Mouse (Mus musculus) cerebellum, adult (tissue): Measurements from ENCODE around the gene Gpr87.

Source experiments
- ATAC-seq: cut with Nextera tagmentation; 2 replicates; pipeline ENCODE4 v1.9.2; 2017; ENCODE audit warnings: mild to moderate bottlenecking, moderate library complexity, mixed read lengths; ENCODE audit not compliant: insufficient number of reproducible peaks, low FRiP score, low TSS enrichment

Gene Gpr87

DNA sequence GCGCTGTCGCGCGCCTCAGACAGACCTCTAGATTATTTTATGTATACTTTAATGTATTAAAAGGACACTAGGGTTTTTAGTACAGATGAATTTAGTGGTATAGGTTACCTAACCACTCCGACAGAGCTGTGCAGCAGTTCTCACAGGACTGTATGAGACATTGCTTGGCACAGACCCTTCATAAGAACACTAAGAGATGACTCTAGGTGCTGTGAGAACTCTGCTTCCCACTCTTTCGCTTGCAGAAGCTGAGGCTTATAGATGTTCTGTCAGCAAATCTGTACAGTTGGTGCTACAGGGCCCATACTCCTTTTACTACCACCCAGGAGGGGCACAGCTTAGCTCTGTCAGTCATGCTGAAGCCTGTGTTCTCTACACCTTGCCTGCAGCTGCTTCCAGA is 3.2 kb downstream of the Gpr87 start:
- no peak for ATAC-seq

DNA sequence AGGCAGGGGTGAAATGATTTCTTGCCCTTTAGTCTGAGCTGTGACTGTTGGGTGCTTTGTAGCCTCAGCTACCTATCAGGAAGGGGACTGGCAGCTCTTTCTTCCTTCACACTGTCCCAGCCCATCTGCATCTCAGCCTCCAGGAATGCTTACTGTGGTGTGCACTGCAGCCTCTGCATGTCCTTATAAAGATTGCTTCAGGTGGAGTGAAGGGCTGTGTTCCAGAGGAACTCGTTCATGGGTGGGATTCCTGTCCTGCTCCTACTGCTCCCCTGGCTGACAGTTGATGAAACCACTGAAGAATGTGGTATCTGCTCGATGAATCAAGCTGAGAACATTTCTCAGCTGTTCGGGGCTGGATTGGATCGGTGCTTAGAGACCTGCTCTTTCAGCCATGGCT is 7.6 kb downstream of the Gpr87 start:
- ATAC-seq, result no peak

GRCm38 (mm10) chr3:59185662-59186061 is 9.2 kb downstream of the Gpr87 start:
- ATAC-seq, result no peak

DNA sequence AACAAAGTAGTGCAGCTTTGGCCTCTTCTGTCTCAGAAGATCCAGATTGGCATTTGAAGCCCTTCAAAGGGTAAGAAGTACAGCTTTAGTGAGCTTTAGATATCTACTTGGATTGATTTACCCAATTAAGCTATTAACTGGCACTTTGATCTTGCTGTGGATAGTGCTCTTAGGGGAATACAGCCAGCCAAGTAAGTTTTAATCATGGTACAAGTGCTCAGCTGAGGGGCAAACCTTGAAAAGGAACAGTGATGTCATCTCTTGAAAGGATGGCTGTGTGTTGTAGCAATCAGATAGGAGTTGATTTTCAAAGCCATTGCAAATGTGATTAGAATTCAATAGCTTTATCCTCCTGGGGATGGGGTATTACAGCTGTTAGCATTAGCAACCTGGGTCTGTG is 12.8 kb downstream of the Gpr87 start:
- ATAC-seq, result no peak

GRCm38 (mm10) chr3:59181134-59181533 is 13.8 kb downstream of the Gpr87 start:
- no peak for ATAC-seq

DNA sequence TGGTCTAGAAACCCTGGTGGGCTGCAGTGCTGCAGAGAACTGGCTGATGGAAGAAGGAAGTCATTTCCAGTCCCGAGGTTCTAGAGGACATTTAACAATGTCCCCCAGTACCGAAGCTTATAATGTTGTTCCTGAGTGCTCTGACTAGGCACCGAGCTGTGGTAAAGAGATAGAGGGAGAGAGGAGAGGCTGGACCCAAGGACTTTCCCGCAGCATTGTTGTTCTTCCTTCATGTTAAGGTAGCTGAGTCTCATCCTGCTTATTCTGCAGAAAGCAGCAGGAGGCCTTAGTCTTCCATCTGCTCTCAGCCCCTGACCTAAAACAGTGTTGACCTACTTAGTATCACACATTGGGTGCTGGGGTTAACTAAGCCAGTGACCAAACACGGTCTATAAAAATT is 18.0 kb downstream of the Gpr87 start:
- peak; percentile 80 for ATAC-seq

- ATAC-seq, result peak; percentile 75
Measured at GRCm38 (mm10) chr3:59175234-59175633, 19.7 kb downstream of the Gpr87 start.

DNA sequence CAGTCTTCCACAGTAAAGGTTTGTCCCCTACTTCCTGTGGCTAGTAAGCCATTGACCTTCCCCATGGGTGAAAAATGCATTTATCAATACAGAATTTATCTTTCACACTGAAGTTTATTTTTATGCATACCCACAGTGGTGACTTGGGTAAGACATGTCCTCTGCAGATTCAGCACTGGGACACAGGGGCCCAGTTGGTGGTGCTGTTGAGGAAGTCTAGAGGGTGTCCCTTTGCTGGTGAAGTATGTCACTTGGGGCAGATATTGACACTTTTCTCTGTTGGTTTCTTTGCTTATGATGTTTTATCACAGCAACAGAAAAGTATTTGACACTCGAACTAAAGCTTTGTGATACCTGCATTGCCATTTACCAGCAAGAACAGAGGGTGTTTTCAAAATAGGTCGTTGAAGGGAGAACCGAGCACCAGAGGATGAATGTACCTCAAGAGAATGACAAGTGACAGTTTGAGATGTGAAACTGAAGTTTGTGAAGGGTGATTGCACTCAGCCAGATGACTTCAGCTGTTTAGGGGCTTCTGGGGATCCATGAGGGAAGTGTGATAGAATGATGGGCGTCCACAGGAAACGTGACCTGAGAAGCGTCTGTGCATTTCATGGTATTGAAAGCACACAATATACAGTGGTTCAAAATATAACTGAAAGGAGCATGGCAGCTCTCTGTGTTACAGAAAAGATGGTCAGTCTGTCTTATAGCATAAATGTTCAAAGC is 20.3 kb downstream of the Gpr87 start:
- no peak for ATAC-seq

GRCm38 (mm10) chr3:59169921-59170627 is 24.8 kb downstream of the Gpr87 start:
- no peak for ATAC-seq

- 0 out of 2 replicates have a peak, but pooled peaks have one; percentile 29 for ATAC-seq
Measured at GRCm38 (mm10) chr3:59169215-59169614, 25.7 kb downstream of the Gpr87 start.

- no peak for ATAC-seq
Measured at GRCm38 (mm10) chr3:59168476-59168875, 26.4 kb downstream of the Gpr87 start.

DNA sequence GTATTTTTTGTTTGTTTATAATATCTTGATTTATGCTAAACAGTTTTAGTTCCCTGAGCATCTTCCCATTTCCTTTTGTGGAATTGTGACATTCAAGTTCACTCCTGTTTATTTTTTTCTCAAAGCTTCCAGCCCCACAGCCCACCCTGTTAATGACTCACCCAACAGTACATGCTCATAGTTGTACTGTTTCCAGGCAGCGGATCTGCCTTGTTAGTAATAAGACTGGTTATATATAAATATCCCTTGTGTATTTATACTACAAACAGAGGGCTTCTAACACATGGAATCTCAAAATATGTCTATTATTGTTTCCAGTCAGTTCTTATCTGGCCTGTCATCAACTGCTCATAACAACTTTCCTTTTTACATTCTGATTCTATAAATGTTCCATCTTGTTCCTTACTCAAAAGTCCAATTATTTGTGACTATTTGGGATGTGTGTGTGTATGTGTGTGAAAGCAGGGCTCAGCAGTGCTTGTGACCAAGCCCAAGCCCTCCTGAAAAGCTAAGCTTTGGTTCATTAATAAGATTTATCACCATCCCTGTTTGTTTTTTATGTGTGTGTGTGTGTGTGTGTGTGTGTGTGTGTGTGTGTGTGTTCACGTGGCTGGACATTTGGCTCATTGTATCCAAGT is 27.4 kb downstream of the Gpr87 start:
- ATAC-seq, result no peak

DNA sequence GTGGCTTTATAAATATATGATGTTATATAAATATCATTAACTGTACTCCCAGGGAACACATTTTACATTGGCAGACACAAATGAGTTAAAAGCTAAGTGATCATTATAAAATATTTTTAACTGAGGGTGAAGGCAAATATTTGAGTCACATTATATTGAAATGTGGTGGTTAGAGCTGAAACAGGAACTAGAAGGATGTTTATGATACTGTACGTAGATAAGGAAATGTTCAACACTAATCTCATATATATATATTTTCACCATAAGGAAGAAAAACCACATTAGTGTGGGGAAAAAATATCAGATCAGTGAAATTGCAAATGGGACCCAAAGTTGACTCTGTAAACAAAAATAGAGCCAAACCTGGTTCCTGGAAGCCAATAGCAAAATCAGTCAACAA is 34.4 kb downstream of the Gpr87 start:
- ATAC-seq, result no peak

GRCm38 (mm10) chr3:59157048-59157447 is 37.9 kb downstream of the Gpr87 start:
- no peak for ATAC-seq

GRCm38 (mm10) chr3:59155404-59155803 is 39.5 kb downstream of the Gpr87 start:
- no peak for ATAC-seq

DNA sequence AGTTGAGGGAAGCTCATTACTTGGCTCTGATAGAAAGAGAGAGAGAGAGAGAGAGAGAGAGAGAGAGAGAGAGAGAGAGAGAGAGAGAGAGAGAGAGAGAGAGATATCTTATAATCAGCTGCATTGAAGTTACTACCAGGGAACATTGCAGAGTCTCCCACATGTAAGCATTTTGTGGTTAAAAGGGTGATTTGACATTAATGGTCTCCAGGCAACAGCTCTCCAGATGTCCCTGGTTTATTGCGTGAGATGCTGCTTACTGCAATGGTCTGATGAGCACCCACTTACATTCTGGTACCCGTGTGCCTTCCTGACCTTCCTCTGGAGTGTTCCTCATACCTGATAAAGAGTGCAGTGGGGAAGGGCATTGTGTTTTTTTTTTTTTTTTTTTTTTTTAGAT is 40.0 kb downstream of the Gpr87 start:
- no peak for ATAC-seq

DNA sequence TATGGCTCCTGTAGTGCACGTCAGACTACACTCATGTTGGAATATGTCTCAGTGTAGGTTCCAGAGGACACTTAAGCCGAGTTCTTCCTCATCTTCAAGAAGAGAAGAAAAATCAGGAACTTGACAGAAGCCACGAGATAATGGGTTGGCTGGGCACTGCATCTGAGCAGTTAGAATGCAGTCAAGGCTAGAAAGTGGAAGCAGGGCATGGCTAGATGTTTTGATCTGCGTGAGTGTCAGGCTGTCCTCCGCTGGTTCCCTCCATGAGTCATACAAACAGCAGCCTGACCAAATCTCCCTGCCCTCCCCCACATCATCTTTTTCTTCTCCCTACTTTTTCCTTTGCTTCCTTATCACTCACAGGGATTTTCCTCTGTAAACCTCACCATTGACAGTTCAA is 41.5 kb downstream of the Gpr87 start, which contains the start of gene P2ry14:
Gene P2ry14 (minus strand): TSS at position 195 of the 400 bp plus-strand sequence.
- ATAC-seq, result no peak

GRCm38 (mm10) chr3:59150624-59151023 is 44.3 kb downstream of the Gpr87 start:
- ATAC-seq, result no peak

- no peak for ATAC-seq
Measured at GRCm38 (mm10) chr3:59149646-59150045, 45.3 kb downstream of the Gpr87 start.

- ATAC-seq, result no peak
Measured at GRCm38 (mm10) chr3:59145194-59145593, 49.7 kb downstream of the Gpr87 start.

DNA sequence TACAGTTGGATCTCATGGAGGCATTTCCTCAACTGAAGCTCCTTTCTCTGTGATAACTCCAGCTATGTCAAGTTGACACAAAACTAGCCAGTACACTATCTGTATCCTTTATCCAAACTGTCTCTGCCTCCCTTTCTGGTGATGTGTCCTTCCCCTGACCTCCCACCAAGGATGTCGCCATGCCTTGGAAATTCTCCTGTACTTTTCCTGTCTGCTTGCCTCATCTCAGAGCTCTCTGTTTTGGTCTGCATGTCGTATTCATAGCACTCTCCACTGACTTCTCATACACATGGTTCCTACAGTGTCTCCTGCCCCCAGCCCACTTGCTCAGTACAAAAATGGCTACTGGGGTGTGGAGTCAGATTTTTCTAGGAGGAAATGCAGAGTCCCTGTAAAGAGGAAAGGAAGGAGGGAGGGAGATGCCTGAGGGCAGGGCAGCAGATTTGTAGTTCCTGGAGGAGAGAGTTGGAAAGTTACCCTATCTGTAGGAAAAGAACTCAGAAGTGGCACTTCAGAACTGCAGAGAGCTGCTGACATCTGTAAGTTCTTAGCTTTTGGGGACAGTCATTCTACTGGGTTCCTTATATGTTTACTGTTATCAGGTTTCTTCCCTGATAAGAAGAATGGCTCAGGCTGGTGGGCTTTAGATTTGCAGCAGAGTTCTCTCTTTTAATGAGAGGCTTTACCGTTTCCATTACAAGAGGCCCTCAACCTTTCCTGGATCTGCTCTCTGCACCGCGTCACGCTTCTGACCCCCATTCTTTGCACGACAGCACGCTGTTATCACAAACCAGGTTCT is 53.2 kb downstream of the Gpr87 start:
- ATAC-seq, result no peak
